Mouse (Mus musculus) CD4-positive, CD25-positive, alpha-beta regulatory T cell, adult 9 weeks (primary cell): ENCODE measurements around the gene Gpr4. TPM values are rescaled to one million over a fixed set of nuclear protein-coding genes. Genes with fewer than 3 reads are reported as not detected.

Source experiments
- polyA plus RNA-seq: library from polyadenylated mRNA; unstranded; fragments of 100-300 nt; shearing (Covaris generic); gene quantifications from one replicate; pipeline ENCODE4 v1.2.1, GENCODE M21; 2017

Gene Gpr4
- polyA plus RNA-seq = 0.31 TPM

GRCm38 (mm10) chr7:19211996-19212755 lies at the start of gene Gpr4:
Gene Gpr4, plus strand, starts transcription at chr7:19212538.

GRCm38 (mm10) chr7:19165656-19166423 lies 46.5 kb upstream of the Gpr4 start, which contains the start of gene Gipr:
Gene Gipr, minus strand, starts transcription at chr7:19166127.

GRCm38 (mm10) chr7:19175708-19176515 lies 36.4 kb upstream of the Gpr4 start, which contains the start of gene Eml2:
Gene Eml2, plus strand, starts transcription at chr7:19176421.

DNA sequence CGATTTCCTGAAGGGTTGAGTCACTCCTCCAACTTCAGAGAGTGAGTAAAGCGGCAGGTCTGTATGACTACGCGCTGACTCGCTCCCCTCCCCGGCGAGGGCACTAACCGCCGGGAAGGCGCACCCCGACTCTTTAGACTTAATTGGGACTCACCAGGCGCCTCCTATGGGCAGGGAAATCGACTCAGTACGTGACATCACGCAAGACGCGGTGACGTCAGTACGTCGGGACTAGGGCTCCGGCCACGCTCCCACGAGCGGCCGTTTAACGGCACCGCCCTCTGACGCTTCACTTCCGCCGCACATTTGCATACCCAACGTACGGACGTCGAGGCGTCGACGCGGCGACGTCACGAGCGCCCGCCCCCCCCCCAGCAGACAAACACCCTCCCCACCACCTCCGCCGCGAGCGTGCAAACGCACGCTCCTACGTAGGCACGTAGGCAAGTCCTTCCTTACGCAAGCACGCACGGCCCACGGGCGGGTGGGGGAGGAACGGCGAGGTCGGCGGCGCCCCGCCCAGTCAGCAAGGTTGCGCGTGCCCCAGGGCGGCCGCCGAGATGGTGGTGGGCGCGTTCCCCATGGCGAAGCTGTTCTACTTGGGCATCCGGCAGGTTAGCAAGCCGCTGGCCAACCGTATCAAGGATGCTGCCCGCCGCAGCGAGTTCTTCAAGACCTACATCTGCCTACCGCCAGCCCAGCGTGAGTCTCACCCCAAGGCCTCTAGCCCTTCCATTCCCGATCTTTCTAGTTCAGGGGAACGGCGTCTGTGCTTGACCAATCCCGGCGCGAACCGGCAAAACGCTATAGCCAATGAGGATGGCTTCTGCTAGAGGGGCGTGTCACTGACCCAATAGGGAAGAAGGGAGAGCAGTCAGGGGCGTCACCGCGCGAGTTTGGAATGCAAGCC lies 15.8 kb downstream of the Gpr4 start, which contains the start of gene Opa3:
Gene Opa3, plus strand, starts transcription at position 452 of the 910 bp plus-strand sequence.

DNA sequence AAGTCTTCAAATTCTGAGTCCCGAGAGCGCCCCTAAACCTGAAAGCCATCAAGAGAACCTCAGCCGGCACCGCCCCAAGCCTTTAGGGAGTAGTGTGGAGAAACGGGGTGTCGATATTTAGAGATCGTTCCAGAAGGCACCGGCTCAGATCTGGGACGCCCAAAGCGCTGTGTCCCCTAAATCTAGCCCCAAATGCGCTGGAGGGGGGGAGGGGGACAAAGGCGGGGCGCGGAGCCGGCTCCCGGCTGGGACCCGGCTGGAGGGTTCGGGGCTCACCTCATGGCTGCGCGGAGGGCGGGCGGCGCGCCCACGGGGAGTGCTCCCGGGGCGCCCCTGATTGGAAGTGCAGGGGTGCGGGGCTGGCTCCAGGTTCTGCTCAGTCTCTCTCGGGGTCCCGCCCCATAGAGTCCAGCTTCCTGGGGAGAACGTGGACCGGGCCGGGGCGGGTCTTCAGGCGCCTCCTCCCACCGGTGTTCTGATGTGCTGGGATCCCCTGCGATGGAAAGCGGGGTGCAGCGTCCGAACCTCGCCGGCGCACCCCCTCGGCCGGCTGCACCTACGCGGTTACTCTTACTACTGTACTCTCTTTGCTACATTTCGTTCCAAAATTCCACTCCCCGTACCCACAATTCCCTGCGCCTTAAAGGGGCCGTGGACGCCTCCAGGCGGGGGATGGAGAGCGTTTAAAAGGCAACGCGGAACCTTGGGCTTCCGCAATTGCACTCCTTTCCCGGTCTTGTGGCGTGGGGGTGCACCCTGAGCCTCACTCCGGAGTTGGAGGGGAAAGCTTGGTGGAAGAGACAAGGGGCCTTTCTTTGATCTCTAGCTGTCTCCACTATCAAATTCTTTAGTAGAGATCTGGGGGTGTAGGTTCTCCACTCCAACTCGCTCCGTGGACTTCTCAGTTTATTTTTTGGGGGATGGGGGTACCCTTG lies 59.2 kb downstream of the Gpr4 start, which contains the start of gene Vasp:
Gene Vasp, minus strand, starts transcription at position 580 of the 935 bp plus-strand sequence.

Other genes starting within 250 kb of the Gpr4 start
- gene Nanos2, start 225.1 kb upstream of the Gpr4 start, polyA plus RNA-seq = not detected
- 3.5 TPM for gene Mypop, start 221.3 kb upstream of the Gpr4 start, polyA plus RNA-seq
- 3.1 TPM for gene Irf2bp1, start 208.5 kb upstream of the Gpr4 start, polyA plus RNA-seq
- gene Foxa3, start 189.0 kb upstream of the Gpr4 start, polyA plus RNA-seq = not detected
- 19.0 TPM for gene Sympk, start 188.2 kb upstream of the Gpr4 start, polyA plus RNA-seq
- gene Rsph6a, start 157.8 kb upstream of the Gpr4 start, polyA plus RNA-seq = not detected
- gene Dmwd, start 136.3 kb upstream of the Gpr4 start, polyA plus RNA-seq = not detected
- gene Dmpk, start 128.7 kb upstream of the Gpr4 start, polyA plus RNA-seq = 0.42 TPM
- gene Six5, start 117.9 kb upstream of the Gpr4 start, polyA plus RNA-seq = 0.15 TPM
- not detected for gene Gm4969, start 94.2 kb upstream of the Gpr4 start, polyA plus RNA-seq
- gene Fbxo46, start 92.7 kb upstream of the Gpr4 start, polyA plus RNA-seq = 28.3 TPM
- gene Qpctl, start 63.2 kb upstream of the Gpr4 start, polyA plus RNA-seq = 17.4 TPM
- gene Snrpd2, start 62.8 kb upstream of the Gpr4 start, polyA plus RNA-seq = 54.7 TPM
- gene Gipr, start 46.4 kb upstream of the Gpr4 start, polyA plus RNA-seq = not detected
- gene Eml2, start 36.1 kb upstream of the Gpr4 start, polyA plus RNA-seq = 33.3 TPM
- gene Opa3, start 15.8 kb downstream of the Gpr4 start, polyA plus RNA-seq = 25.6 TPM
- 301 TPM for gene Vasp, start 59.3 kb downstream of the Gpr4 start, polyA plus RNA-seq
- 1.3 TPM for gene Ppm1n, start 67.5 kb downstream of the Gpr4 start, polyA plus RNA-seq
- gene Rtn2, start 70.1 kb downstream of the Gpr4 start, polyA plus RNA-seq = not detected
- gene Fosb, start 97.5 kb downstream of the Gpr4 start, polyA plus RNA-seq = 0.94 TPM
- 88.0 TPM for gene Ercc1, start 132.2 kb downstream of the Gpr4 start, polyA plus RNA-seq
- 18.5 TPM for gene Cd3eap, start 146.9 kb downstream of the Gpr4 start, polyA plus RNA-seq
- 0.29 TPM for gene Ppp1r13l, start 147.2 kb downstream of the Gpr4 start, polyA plus RNA-seq
- 11.8 TPM for gene Ercc2, start 169.5 kb downstream of the Gpr4 start, polyA plus RNA-seq
- gene Klc3, start 191.6 kb downstream of the Gpr4 start, polyA plus RNA-seq = 16.4 TPM
- not detected for gene Ckm, start 192.2 kb downstream of the Gpr4 start, polyA plus RNA-seq
- gene Mark4, start 246.3 kb downstream of the Gpr4 start, polyA plus RNA-seq = 1.2 TPM